Mouse (Mus musculus): ENCODE data around the gene Sec14l3. TPM values are rescaled to one million over a fixed set of nuclear protein-coding genes. Genes with fewer than 3 reads are reported as not detected.

Sec14l3 gene
- total and polyA plus RNA-seq, 3 experiments: not detected

DNA sequence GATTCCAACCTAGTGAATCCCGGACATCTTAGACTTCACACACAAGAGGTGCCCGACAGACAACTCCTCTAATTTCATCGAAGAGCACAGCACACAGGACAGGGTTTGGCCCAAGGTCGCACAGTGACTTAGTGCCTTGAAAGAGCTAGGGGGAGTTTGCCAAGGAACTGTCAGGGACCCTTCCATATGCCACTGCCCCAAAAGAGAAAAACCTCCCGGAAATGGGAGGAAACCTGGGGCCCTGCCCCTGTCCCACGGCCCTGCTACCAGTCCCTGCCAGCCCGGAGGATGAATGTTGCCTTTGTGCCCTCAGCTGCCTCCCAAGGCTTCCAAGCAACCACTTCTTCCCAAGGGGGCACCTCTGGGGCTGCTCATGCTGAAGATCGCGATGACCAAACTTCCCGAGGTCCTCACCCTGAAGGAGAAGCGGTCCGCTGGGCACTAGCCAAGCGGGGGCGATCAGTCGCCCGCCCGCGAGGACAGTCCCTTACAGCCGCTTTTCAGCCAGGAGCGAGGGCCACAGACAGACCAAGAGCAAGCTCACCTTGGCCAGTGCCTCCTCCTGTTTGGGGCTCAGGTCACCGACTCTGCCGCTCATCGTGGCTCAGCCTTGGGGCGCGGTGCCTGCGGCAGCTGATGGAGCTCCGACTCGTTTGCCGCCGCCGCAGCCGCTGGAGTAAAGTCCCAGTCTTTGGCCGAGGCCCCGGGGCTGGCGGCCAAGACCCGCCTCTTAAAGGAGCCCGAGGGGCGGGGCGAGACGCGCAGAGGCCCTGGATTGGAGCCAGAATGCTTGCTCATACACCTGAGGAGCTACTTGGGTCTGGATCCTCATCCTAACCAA is 53.7 kb downstream of the Sec14l3 start (continued):
- TF ChIP-seq ELF1 (IDR thresholded peaks at IDR 0.05; ENCODE audit: low read depth, low read length) (peak; percentile 18; the same call in 1 of the 2 replicates), MAFK (IDR thresholded peaks at IDR 0.05; ENCODE audit: borderline replicate concordance, low read depth, low read length) (no peak), ZNF384 (IDR thresholded peaks at IDR 0.05; ENCODE audit: low read depth, low read length) (no peak), UBTF (IDR thresholded peaks at IDR 0.05; ENCODE audit: borderline replicate concordance, insufficient read depth, low read depth, low read length) (peak; percentile 90; the same call in 1 of the 2 replicates)

DNA sequence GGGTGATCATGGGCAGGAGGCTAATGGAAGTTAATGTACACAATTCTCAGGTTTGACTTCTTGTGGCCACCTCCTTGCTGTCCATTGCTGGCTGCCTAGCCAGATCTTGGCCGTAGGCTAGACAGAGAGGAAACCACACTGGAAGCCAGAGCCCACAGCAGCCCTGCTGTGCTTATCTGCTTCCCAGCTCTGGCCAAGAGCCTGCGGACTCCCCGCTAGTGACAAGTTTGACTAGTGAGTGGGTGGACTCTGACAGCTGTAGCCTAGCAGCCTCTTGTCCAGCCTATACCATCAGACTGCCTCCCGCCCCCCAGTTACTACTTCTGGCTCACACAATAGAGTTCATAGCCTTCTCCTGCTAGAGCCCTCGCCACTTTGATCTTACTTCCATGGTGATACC is 55.0 kb downstream of the Sec14l3 start:
- no peaks in the 10 kb centered on the region for H3K27me3 ChIP-seq (ENCODE audit: control insufficient read depth in 1 of 2, insufficient read depth in 2 of 2, low read length in 2 of 2)
- TF ChIP-seq HCFC1 (IDR thresholded peaks at IDR 0.05; ENCODE audit: low read depth, low read length) (no peak), MYB (IDR thresholded peaks at IDR 0.05; ENCODE audit: low read depth, low read length) (no peak), MAFK (IDR thresholded peaks at IDR 0.05; ENCODE audit: borderline replicate concordance, low read depth, low read length) (no peak), TBP (IDR thresholded peaks at IDR 0.05; ENCODE audit: low read depth, low read length) (no peak), GATA1 (IDR thresholded peaks at IDR 0.05; ENCODE audit: low read depth, low read length) (peak; percentile 35; the same call in 1 of the 2 replicates), ZC3H11A (IDR thresholded peaks at IDR 0.05; ENCODE audit: low read depth, low read length) (no peak), MYC (IDR thresholded peaks at IDR 0.05; ENCODE audit: low read depth, low read length) (no peak), ETS1 (IDR thresholded peaks at IDR 0.05; ENCODE audit: low read depth, low read length) (0 out of 2 replicates have a peak, but pooled peaks have one; percentile 18), KAT2A (conservative IDR thresholded peaks at IDR 0.05; ENCODE audit: low read depth, low read length) (no peak), POLR2AphosphoS2 (IDR thresholded peaks at IDR 0.05; ENCODE audit: low read length) (no peak)
- H3K36me3 ChIP-seq (ENCODE audit: control insufficient read depth in 1 of 2, insufficient read depth in 2 of 2, low read length in 2 of 2): peaks cover 0 to 37% of the 10 kb centered on the region in 2 experiments; a peak in 2 of 4 replicates
- DNase-seq (ENCODE audit: low read depth, low spot score): peak; percentile 50
- no peak overlapping the region for H3K9ac ChIP-seq (ENCODE audit: control insufficient read depth, low read depth, low read length, poor library complexity, severe bottlenecking)
- no peaks in the 10 kb centered on the region for H3K9me3 ChIP-seq (replicated peaks; ENCODE audit: insufficient read depth, low read length)
- H3K27ac ChIP-seq (ENCODE audit: control insufficient read depth, low read depth, low read length): no peak overlapping the region
- no peaks in the 10 kb centered on the region for H3K79me2 ChIP-seq (ENCODE audit: control insufficient read depth, insufficient read depth, low read length, poor library complexity)
- peaks cover 25 to 64% of the 10 kb centered on the region in 2 experiments for H3K4me1 ChIP-seq (ENCODE audit: control insufficient read depth in 1 of 2, insufficient read depth in 2 of 2, low read length in 2 of 2)
- H3K4me3 ChIP-seq (ENCODE audit: control insufficient read depth in 1 of 2, insufficient read depth in 1 of 2, low read depth in 2 of 2, low read length in 2 of 2): no peak overlapping the region

DNA sequence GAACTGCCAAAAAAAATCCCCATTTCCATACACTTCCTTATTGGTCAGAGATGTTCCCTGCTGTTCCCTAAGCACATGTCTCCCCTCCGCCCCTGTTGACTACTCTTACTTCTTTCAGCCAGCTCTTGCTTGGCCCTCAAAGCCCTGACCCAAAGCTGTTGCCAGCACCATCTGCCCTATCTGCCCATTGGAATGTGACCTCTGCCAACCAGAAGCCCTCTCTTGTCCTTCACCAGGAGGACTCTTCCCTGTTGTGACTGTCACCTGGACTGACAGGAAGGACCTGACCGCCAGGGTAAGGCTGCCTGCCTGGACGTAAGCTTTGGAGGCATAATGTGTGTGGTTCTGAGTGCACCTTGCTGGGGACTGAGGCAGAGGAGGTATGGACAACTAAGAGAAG is 57.0 kb downstream of the Sec14l3 start:
- Histone ChIP-seq H3K27me3 (ENCODE audit: control insufficient read depth in 1 of 2, insufficient read depth in 2 of 2, low read length in 2 of 2) (no peaks in the 10 kb centered on the region), H3K9ac (ENCODE audit: control insufficient read depth, low read depth, low read length, poor library complexity, severe bottlenecking) (no peak overlapping the region), H3K36me3 (ENCODE audit: control insufficient read depth in 1 of 2, insufficient read depth in 2 of 2, low read length in 2 of 2) (peaks cover 0 to 20% of the 10 kb centered on the region in 2 experiments; a peak in 2 of 4 replicates), H3K79me2 (ENCODE audit: control insufficient read depth, insufficient read depth, low read length, poor library complexity) (no peaks in the 10 kb centered on the region), H3K9me3 (replicated peaks; ENCODE audit: insufficient read depth, low read length) (no peaks in the 10 kb centered on the region), H3K27ac (ENCODE audit: control insufficient read depth, low read depth, low read length) (no peak overlapping the region), H3K4me1 (ENCODE audit: control insufficient read depth in 1 of 2, insufficient read depth in 2 of 2, low read length in 2 of 2) (peaks cover 9 to 44% of the 10 kb centered on the region in 2 experiments; a peak in 3 of 4 replicates), H3K4me3 (ENCODE audit: control insufficient read depth in 1 of 2, insufficient read depth in 1 of 2, low read depth in 2 of 2, low read length in 2 of 2) (no peak overlapping the region)
- no peak for TF ChIP-seq POLR2AphosphoS5 (IDR thresholded peaks at IDR 0.05; ENCODE audit: borderline replicate concordance, low read depth, low read length)
- no peak for TF ChIP-seq E2F4 (IDR thresholded peaks at IDR 0.05; ENCODE audit: borderline replicate concordance, low read depth, low read length)
- DNase-seq (ENCODE audit: low read depth, low spot score): no peak
